Mouse (Mus musculus) gastrocnemius, adult 18-20 months (tissue): ENCODE results near the gene Disp2. TPM values are rescaled to one million over a fixed set of nuclear protein-coding genes. Genes with fewer than 3 reads are reported as not detected.

ENCODE experiments used
- DNase-seq: peaks from one replicate; pipeline ENCODE4 v3.0.0; 2021; ENCODE audit warnings: low spot score
- total RNA-seq, 2 experiments: library from RNA; stranded (reverse); gene quantifications; 2 replicates each; pipeline ENCODE4 v1.2.3; 2021

Disp2 gene
- total RNA-seq, 2 experiments from 2014 or later = 0.02 TPM; not detected in 1

DNA sequence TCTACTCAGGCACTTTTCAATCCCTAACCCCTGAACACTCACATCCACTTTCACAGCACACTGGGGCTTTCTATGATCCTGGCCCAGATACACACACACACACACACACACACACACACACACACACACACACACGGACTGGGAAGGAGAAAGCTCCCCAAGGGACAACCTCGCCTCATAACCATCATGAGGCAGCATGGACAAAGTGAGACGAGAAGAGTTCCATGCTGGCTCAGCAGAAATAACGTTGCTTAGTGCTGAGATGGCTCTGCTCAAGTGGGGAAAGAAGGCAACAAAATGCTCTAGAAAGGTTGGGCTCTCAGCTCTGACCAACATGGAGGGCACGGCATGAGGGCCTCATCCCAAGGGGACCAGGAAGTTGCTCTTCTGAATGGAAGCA is 61.7 kb downstream of the Disp2 start:
- DNase-seq = no peak

- no peak for DNase-seq
Measured at GRCm38 (mm10) chr2:118841774-118842173, 62.3 kb downstream of the Disp2 start.

DNA sequence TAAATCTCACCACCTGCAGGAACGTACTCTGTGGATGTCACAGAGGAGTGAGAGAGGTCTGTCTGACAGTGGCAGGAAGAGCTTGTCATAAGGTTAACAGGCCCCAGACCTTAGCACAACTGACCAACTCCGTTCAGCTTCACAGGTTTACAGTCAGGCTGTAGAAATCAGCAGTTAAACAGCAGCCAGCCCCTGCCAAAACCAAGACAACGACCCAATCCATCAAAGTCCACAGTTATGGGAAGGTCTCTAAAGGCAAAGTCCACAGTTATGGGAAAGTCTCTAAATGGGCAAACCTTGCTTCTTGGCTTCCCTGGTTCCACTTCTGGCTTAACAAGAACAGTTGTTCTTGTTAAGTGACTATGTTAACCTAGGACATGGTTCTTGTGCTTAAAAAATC is 64.9 kb downstream of the Disp2 start:
- no peak for DNase-seq

DNA sequence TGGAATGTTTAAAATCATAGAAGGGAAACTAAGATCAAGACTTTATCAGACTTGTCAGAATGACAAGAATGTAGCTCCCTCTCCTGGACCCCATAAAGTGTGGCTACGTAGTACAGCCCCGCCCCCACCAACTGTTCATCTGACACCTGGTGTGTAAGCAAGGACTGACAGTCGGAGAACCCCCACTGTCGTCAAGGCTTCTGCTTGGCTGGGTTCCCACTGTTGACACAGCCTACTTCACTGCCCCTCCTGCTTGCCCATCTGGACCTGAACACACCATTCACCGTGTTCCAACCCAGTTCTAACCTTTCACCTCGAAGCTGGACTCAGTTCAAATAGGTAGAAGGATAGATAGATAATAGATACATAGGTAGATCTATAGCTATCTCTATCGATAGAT is 66.7 kb downstream of the Disp2 start:
- no peak for DNase-seq

DNA sequence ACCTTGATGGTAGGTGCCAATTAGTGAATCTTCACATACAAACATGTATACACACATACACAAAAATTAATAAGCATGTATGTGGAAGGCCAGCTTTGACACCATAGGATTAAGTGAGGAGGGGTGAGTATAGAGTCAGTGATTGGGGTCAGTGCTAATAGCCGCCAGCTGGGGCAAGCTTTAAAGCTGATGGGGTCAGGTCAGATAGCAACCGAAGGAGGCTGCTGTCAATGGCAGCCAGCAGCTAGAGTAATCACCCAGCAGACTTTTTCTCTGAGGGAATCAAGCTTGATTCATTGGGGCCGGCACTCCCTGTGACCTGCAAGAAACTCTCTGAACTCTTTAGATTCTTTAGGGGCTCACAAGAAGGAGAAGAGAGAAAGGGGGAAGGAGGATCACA is 72.2 kb downstream of the Disp2 start:
- no peak for DNase-seq

Other genes with a start within 250 kb of the Disp2 start
- 1 to 10 TPM; 2.1 to 2.2 TPM for gene Bmf, start 230.0 kb upstream of the Disp2 start, total RNA-seq
- under 1 TPM; 0.21 to 0.71 TPM for gene Bub1b, start 181.5 kb upstream of the Disp2 start, total RNA-seq
- not detected for gene Pak6, start 116.4 kb upstream of the Disp2 start, total RNA-seq
- gene Ankrd63, start 75.8 kb upstream of the Disp2 start, total RNA-seq = not detected
- gene Plcb2, start 51.3 kb upstream of the Disp2 start, total RNA-seq = under 1 TPM; 0.12 to 0.23 TPM
- 1 to 10 TPM; 5.3 TPM for gene Inafm2, start 34.0 kb upstream of the Disp2 start, total RNA-seq
- gene Ccdc9b, start 17.1 kb upstream of the Disp2 start, total RNA-seq = 10 to 100 TPM; 14.4 to 16.6 TPM
- not detected for gene Phgr1, start 7.0 kb upstream of the Disp2 start, total RNA-seq
- under 1 TPM; 0.07 to 0.55 TPM for gene Knstrn, start 34.3 kb downstream of the Disp2 start, total RNA-seq
- gene Ivd, start 82.2 kb downstream of the Disp2 start, total RNA-seq = 100 to 1,000 TPM; 122 to 164 TPM
- gene Bahd1, start 120.7 kb downstream of the Disp2 start, total RNA-seq = 1 to 10 TPM; 4.5 to 6.0 TPM
- gene Chst14, start 146.8 kb downstream of the Disp2 start, total RNA-seq = 1 to 10 TPM; 1.7 to 2.3 TPM
- gene Ccdc32, start 249.7 kb downstream of the Disp2 start, total RNA-seq = 1 to 10 TPM; 3.6 to 3.9 TPM